Mouse (Mus musculus) forebrain, embryonic 10.5 days (tissue): ENCODE data around the gene Etv3. TPM values are rescaled to one million over a fixed set of nuclear protein-coding genes. Genes with fewer than 3 reads are reported as not detected.
"Not testable (repeated sequence)": the region's sequence is repeated elsewhere in the genome, so short reads cannot be mapped to it uniquely, and the experiment has no call there.

Experiments used
- DNase-seq: peaks from one replicate; pipeline ENCODE4 v3.0.0-alpha.2; 2017; ENCODE audit warnings: low spot score; ENCODE audit errors: extremely low spot score
- H3K27ac ChIP-seq: fragments of 300-500 bp; sonication (generic); 2 replicates; pipeline ENCODE4 v1.5.1; 2016; ENCODE audit warnings: mild to moderate bottlenecking
- H3K27me3 ChIP-seq: fragments of 300-500 bp; sonication (generic); 2 replicates; pipeline ENCODE4 v1.6.1; 2016; ENCODE audit warnings: mild to moderate bottlenecking; ENCODE audit not compliant: poor library complexity, severe bottlenecking
- H3K36me3 ChIP-seq: fragments of 300-500 bp; sonication (generic); replicated peaks from 2 replicates; pipeline ENCODE4 v1.6.1; 2016; ENCODE audit warnings: mild to moderate bottlenecking, moderate library complexity
- H3K4me1 ChIP-seq: fragments of 300-500 bp; sonication (generic); 2 replicates; pipeline ENCODE4 v1.6.1; 2016
- H3K4me3 ChIP-seq: fragments of 300-500 bp; sonication (generic); 2 replicates; pipeline ENCODE4 v1.5.1; 2016; ENCODE audit warnings: mild to moderate bottlenecking, moderate library complexity
- H3K9me3 ChIP-seq: fragments of 300-500 bp; sonication (generic); 2 replicates; pipeline ENCODE4 v1.6.1; 2016; ENCODE audit warnings: mild to moderate bottlenecking, moderate library complexity
- WGBS: fragments of 180-500 bp; shearing (Covaris S2); methylation state at CpG from one replicate; pipeline ENCODE4 v1.1.7; 2016; 5-methylcytosine and 5-hydroxymethylcytosine counted together
- polyA plus RNA-seq: library from polyadenylated mRNA; unstranded; fragments of >200 nt; fragmentation: Nextera tagmentation; extraction: Ambion mirVana; gene quantifications from 2 replicates; pipeline ENCODE4 v1.2.1, GENCODE M21; 2016

The Etv3 gene
- polyA plus RNA-seq, 1 experiment from 2014 or later = 10.9 TPM

DNA sequence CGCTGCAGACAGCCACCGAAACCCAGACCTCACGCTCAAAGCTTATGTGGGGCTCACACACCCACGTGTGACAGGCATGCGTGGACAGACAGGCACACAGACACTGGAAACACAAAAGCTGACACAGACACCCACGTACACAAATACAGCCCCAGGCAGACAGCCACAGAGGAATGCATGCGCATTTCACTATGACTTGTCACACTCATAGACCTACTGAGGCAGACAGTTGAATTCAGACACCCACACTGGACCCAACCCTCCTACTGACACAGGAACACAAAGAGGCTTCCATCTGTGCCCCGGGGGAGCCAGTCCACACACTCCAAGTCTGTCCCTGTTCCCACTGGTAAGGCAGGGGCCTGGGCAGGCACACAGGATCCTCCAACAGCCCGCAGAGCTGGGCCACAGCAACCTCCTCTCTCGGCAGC is 21.1 kb downstream of the Etv3 start:
- Histone ChIP-seq H3K9me3 (no peaks in the 10 kb centered on the region), H3K4me3 (no peak overlapping the region), H3K36me3 (no peaks in the 10 kb centered on the region), H3K27me3 (peaks cover 42% of the 10 kb centered on the region), H3K27ac (no peak overlapping the region), H3K4me1 (peaks cover 44% of the 10 kb centered on the region)
- DNase-seq = no peak
- WGBS = 87% methylated on average over 10 of the region's 10 CpGs

DNA sequence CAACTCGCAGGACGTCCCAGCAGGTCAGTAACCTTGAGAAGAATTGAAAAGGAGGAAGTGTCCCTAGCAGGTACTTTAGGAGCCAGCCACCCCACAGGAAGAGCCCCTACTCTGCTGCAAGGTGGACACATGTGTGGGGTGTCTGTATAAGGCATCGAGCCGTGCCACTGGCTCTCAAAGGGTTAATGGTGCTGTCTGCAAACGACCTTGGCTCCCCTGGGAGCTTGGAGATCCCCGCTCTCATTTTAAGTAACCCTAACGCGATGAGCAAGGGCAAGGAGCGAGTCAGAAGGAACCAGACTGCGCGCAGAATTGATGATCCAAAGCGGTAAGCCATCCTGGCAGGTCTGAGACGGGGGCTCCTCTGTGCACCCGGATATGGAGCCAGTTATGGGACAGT is 24.7 kb downstream of the Etv3 start:
- Histone ChIP-seq H3K4me1 (peaks cover 27% of the 10 kb centered on the region), H3K27ac (no peak overlapping the region), H3K36me3 (no peaks in the 10 kb centered on the region), H3K27me3 (peaks cover 40% of the 10 kb centered on the region), H3K4me3 (no peak overlapping the region), H3K9me3 (no peaks in the 10 kb centered on the region)
- 31% methylated on average over 14 of the region's 14 CpGs for WGBS
- no peak for DNase-seq

DNA sequence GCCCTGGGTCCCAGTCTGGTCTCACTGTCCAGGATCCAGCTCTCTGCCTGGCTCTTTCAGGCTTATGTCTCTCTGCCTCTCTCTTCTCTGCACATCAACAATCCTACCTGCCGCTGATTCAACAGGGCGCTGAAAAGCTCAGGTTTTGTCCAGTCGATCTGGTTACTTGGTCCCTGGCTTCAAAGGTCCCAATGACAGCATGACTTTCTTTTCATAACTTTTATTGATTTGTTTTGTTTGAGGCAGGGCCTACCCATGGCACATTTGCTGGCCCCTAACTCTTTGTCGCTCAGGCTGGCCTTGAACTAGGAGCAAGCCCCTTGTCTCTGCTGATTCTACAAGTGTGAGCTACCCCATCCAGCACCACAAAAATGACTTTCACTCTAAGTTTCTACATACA is 27.1 kb downstream of the Etv3 start:
- no peak for DNase-seq
- Histone ChIP-seq H3K4me1 (peaks cover 16% of the 10 kb centered on the region), H3K9me3 (no peaks in the 10 kb centered on the region), H3K27me3 (peaks cover 33% of the 10 kb centered on the region), H3K4me3 (no peak overlapping the region), H3K36me3 (no peaks in the 10 kb centered on the region), H3K27ac (no peak overlapping the region)
- WGBS = 95% methylated on average over 4 of the region's 4 CpGs

DNA sequence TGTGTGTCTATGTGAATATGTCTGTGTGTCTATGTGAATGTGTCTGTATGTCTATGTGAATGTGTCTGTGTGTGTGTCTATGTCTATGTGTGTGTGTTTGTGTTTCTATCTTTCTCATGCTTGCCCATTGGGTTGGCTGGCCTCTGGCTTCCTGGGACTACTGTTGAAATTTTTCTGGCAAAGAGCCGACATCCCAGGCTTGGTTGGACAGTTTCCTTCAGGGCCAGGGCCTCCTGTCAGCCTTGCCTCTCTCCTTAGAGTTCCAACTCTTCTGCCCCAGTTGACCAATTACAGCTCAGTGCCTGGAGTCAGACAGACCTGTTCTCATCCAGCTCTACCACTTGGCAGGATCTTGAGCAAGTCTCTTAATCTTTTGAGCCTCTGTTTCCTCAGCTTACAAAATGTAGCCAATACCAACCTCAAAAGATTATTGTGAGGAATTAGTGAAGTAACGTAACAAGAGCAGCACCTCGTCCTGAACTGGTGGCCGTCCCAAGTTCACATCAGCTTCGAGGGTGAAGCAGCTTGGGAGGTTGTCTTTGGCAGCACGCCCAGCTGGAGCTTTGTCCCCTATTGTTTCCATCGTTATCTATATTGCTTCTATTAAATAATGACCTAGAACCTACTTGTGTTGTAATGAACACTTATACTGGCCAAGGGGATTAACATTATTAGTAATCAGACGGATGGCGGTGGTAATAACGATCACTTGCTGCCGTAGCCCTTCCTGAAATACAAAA is 28.2 kb downstream of the Etv3 start:
- Histone ChIP-seq H3K27ac (no peak overlapping the region), H3K27me3 (peaks cover 33% of the 10 kb centered on the region), H3K36me3 (no peaks in the 10 kb centered on the region), H3K4me3 (no peak overlapping the region), H3K9me3 (no peaks in the 10 kb centered on the region), H3K4me1 (peaks cover 16% of the 10 kb centered on the region)
- no peak for DNase-seq
- WGBS = 82% methylated on average over 11 of the region's 11 CpGs

DNA sequence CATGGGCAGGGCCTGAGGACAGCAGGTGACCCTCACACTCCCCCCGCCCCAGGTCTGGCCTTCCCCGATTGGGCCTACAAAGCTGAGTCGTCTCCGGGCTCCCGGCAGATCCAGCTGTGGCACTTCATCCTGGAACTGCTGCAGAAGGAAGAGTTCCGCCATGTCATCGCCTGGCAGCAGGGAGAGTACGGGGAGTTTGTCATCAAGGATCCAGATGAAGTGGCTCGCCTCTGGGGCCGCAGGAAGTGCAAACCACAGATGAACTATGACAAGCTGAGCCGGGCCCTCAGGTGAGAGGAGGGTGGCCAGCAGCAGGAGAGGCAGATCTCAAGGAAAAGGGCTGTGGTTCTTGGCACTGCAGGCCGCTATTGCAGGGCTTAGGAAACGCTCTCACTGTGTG is 29.7 kb downstream of the Etv3 start:
- H3K36me3 ChIP-seq, DNase-seq, H3K9me3 ChIP-seq, H3K27ac ChIP-seq, H3K4me3 ChIP-seq: not testable (repeated sequence)
- 89% methylated on average over 12 of the region's 13 CpGs for WGBS
- Histone ChIP-seq H3K4me1 (peaks cover 15% of the 10 kb centered on the region), H3K27me3 (peaks cover 29% of the 10 kb centered on the region)

DNA sequence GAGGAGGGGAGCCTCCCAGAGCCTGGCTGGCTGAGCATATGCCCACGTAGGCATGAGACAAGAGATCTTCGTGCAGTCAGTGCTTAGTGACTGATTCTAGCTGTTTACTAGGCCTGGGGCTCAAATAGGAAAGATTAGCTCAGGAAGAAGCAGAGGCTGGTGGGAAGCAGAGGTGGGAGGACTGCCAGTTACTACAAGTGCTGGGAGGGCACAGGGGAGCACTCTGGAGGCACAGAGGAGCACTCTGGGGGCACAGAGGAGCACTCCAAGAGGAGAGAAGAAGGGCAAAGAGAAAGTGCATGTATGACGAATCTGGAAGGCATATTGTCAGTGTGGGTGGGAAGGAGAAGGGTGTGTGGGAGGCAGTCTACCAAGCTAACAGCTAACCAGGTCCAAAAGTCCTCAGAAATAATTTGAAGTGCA is 30.9 kb downstream of the Etv3 start:
- Histone ChIP-seq H3K9me3 (no peaks in the 10 kb centered on the region), H3K27ac (no peak overlapping the region), H3K36me3 (no peaks in the 10 kb centered on the region), H3K4me1 (peaks cover 7% of the 10 kb centered on the region; the same call in 1 of the 2 replicates), H3K4me3 (no peak overlapping the region), H3K27me3 (peaks cover 16% of the 10 kb centered on the region)
- WGBS = 79% methylated on average over 3 of the region's 3 CpGs
- no peak for DNase-seq

DNA sequence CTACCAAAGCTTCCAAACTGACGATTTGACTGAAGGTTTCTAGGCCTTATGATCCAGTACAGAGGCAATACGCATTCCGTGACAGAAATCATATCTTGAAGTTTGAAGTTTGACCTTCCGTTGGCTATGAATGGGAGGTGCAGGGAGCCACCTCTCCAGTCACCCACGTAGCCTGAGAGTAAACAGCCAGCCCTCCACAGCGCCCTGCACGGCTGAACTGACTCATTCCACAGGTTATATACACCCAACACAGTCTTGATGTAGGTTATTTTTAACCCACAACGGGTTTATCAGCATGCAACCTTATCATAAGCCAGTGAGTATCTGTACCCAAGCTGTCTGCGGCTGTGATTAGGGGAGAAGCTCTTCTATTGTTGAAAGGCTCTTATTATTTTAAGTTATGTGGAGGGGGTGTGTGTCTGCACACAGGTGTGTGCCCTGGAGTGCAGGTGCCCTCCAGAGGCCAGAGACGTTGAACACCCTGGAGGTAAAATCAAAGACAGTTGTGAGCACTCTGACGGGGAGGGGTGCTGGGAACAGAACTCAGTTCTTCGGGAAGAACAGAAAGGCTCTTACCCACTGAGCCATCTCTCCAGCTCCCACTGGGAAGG is 31.6 kb downstream of the Etv3 start:
- DNase-seq = no peak
- Histone ChIP-seq H3K4me3 (no peak overlapping the region), H3K36me3 (no peaks in the 10 kb centered on the region), H3K4me1 (peaks cover 7% of the 10 kb centered on the region; the same call in 1 of the 2 replicates), H3K27ac (no peak overlapping the region), H3K9me3 (no peaks in the 10 kb centered on the region), H3K27me3 (peaks cover 9% of the 10 kb centered on the region)
- 87% methylated on average over 12 of the region's 12 CpGs for WGBS

DNA sequence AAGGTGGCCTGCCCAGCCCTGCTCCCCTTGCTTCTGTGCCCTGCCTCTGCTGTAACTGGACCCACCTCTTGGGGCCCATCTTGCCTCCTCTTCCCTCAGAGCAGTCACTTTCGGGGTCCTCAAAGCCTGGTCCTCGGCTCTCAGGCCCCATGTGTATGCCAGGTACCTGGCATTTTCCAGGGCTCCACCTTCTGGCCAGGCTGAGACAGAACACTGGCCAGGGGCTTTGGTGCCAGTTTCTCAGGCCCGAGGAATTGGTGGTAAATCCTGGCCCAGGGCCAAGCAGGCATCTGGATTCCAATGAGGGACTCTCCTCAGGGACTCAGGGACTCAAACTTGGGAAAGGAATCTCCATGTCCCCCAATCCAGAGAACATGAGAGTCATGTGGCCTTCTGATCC is 34.9 kb downstream of the Etv3 start:
- H3K36me3 ChIP-seq = no peaks in the 10 kb centered on the region
- 75% methylated on average over 3 of the region's 3 CpGs for WGBS
- H3K4me1 ChIP-seq = peaks cover 3% of the 10 kb centered on the region; the same call in 1 of the 2 replicates
- H3K9me3 ChIP-seq = no peaks in the 10 kb centered on the region
- H3K27me3 ChIP-seq = no peaks in the 10 kb centered on the region
- H3K4me3 ChIP-seq = no peak overlapping the region
- no peak for DNase-seq
- H3K27ac ChIP-seq = no peak overlapping the region

DNA sequence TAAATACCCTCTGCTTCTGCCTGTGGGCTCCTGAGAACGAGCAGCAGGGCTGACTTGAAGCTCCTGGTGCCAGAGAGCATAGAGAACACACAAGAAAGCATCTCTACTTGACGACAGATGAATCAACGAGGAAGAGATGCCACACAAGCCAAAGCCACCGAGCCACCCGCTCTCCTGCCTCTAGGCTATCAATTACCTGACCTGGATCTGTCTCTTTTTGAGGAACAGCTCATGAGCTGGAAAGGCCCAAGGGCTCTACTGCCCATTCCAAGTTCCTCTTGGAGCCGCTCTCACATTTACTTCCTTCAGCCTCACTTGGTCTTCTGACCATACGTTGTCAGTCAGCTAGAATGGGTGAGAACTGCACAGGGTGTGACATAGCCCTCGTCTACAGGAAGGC is 36.2 kb downstream of the Etv3 start:
- Histone ChIP-seq H3K4me1 (peaks cover 16% of the 10 kb centered on the region), H3K27me3 (no peaks in the 10 kb centered on the region), H3K4me3 (no peak overlapping the region), H3K36me3 (no peaks in the 10 kb centered on the region), H3K27ac (no peak overlapping the region), H3K9me3 (no peaks in the 10 kb centered on the region)
- no peak for DNase-seq
- 86% methylated on average over 8 of the region's 8 CpGs for WGBS

DNA sequence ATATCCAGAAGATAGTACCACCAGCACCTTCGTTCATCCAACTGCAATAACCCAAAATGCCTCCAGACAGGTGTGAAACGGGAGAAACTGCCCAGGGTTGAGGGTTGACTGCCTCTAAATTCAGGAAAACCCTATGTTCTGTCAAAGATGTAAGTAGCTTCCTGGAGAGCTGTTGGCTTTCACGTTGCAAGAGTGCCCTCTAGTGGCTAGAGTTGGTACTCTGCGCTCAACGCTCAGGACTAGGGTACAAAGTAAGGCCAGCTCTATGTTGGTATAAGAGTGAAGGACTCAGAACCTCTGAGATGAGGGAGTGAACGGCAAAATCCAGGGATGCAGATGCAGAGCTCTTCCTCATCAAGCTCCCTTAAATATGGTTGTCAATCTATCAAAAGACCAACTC is 37.2 kb downstream of the Etv3 start:
- Histone ChIP-seq H3K4me3 (no peak overlapping the region), H3K27ac (no peak overlapping the region), H3K4me1 (peaks cover 19% of the 10 kb centered on the region), H3K27me3 (no peaks in the 10 kb centered on the region), H3K9me3 (no peaks in the 10 kb centered on the region), H3K36me3 (no peaks in the 10 kb centered on the region)
- DNase-seq = peak; percentile 83
- 5% methylated on average over 6 of the region's 6 CpGs for WGBS

DNA sequence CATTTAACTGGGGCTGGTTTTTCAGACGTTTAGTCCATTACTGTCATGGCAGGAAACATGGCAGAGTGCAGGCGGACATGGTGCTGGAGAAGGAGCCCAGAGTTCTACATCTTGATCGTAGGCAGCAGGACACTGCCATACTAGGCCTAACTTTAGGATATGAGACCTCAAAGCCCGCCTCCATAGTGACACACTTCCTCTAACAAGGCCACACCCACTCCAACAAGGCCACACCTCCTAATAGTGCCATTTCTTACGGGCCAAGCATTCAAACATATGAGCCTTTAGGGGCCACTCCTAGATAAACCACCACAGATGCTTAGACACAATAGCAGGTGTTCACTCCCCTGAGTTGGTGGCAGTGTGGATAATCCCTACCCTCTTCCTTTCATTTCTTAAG is 38.3 kb downstream of the Etv3 start:
- Histone ChIP-seq H3K27ac (no peak overlapping the region), H3K27me3 (no peaks in the 10 kb centered on the region), H3K36me3 (no peaks in the 10 kb centered on the region), H3K4me3 (no peak overlapping the region), H3K9me3 (no peaks in the 10 kb centered on the region), H3K4me1 (peaks cover 19% of the 10 kb centered on the region)
- WGBS = 87% methylated on average over 5 of the region's 5 CpGs
- DNase-seq = no peak

DNA sequence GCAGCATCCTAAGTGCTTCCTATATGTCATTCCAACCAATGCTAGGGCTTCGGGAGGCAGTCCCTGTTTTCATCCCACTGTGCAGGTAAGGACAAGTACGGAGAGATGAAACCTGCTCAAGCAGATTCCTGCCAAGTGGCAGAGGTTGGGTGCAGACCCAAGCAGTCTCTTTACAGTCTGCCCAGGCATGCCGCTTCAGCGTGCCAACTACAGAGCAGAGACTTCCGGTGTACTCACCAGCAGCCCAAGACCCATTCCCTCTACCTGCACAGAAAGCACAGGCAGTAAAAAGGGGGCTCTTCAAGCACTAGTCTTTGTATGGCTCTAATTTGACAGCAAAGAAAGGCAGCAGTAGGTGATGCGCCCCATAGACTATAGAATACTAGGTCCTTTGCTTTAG is 40.4 kb downstream of the Etv3 start:
- H3K4me1 ChIP-seq = peaks cover 19% of the 10 kb centered on the region
- no peaks in the 10 kb centered on the region for H3K27me3 ChIP-seq
- no peaks in the 10 kb centered on the region for H3K9me3 ChIP-seq
- peak overlapping the region; percentile 35 for H3K4me3 ChIP-seq
- H3K36me3 ChIP-seq = no peaks in the 10 kb centered on the region
- WGBS = 85% methylated on average over 6 of the region's 6 CpGs
- no peak for DNase-seq
- H3K27ac ChIP-seq = peak overlapping the region; percentile 88

DNA sequence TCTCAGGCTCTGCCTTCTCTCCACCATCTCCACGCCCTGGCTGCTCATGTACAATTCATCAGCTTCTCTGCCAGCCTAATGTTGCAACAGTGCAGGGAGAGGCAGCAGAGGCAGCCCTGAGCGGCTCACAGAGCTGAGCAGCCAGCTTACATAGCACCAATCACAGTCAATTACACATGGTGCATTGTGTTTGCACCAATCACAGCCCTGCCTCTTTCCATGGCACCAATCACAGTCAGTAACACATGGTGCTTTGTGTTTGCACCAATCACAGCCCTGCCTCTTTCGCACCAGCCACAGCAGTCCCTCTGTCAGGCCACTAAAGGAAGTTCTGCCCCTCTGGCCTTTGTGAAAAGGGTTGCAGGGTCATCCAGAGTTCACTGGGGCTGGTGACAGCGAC is 40.9 kb downstream of the Etv3 start:
- Histone ChIP-seq H3K36me3 (no peaks in the 10 kb centered on the region), H3K27ac (peak overlapping the region; percentile 88), H3K4me3 (peak overlapping the region; percentile 35), H3K4me1 (peaks cover 19% of the 10 kb centered on the region), H3K27me3 (no peaks in the 10 kb centered on the region), H3K9me3 (no peaks in the 10 kb centered on the region)
- DNase-seq = peak; percentile 84
- WGBS = 5% methylated on average over 4 of the region's 4 CpGs
